Mouse (Mus musculus) retina, adult 2 months (tissue): Measurements from ENCODE around the gene Zfp799.
A peak's percentile ranks its signal among the peaks of the same experiment; 100 is the strongest.
"Not testable (repeated sequence)": the region's sequence is repeated elsewhere in the genome, so short reads cannot be mapped to it uniquely, and the experiment has no call there.

Experiments used
- DNase-seq: peaks from one replicate; pipeline ENCODE4 v3.0.0-alpha.2; 2012; ENCODE audit warnings: low read depth, low spot score

Zfp799 gene

DNA sequence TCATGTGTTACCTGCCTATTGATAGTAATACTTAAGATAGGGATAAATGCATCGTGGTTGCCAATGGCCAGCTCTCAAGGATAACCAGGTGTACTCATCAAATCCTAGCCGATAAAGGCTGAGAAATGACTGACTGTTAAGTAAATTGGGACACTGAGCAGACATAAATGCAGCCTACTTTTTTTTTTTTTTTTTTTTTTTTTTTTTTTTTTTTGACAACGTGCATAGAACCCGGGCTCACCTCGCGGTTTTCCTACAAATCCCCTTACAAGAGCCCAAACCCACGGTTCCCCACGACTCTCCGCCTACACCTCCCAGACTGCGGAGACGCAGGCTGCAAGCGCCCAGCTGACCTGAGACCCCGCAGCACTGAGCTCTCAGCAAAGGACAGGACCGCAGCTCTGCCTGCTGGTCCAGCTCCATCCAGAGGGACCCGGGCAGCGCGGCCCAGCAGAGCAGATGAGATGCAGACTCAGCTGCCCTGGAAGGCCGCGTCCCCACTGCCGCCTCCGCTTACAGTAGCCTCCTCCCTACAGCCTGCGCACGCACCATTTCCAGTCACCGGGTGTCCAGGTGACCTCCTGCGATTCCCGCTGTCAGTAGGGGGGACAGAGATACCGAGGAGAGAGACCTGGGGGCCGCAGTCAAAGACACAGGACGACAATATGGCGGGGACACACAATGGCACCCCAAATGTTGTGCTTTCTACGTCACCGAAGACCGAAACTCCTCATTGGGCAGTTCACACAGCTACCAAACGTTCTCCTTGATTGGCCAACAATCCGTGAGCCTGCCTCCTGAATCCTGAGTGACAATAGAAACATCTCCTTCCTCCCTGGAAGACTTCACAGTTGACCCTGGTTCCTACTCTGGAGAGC lies at the start of gene Zfp799:
TSS of gene Zfp799 (minus strand) at position 722 of the 878 bp plus-strand sequence.
- DNase-seq: peak; percentile 67

DNA sequence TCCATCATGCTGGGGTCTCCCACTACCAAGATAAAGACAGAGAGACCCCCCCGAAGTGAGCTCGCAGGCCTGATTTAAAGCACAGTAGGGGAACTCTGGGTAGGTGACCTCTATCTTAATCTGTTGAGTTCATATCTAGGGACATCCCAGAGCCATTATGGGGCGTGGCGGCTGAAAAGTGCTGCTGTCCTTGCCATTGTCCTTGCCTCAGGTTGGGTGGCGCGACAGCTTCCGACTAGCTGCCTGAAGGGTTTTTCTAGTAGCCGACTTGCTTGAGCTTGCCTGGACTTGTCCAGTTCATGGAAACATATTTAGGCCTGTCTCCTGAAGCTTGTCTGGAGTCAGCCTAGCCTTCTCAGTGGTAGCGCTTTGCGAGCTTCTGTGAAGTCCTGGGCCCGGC lies 48.7 kb upstream of the Zfp799 start:
- no peak for DNase-seq

DNA sequence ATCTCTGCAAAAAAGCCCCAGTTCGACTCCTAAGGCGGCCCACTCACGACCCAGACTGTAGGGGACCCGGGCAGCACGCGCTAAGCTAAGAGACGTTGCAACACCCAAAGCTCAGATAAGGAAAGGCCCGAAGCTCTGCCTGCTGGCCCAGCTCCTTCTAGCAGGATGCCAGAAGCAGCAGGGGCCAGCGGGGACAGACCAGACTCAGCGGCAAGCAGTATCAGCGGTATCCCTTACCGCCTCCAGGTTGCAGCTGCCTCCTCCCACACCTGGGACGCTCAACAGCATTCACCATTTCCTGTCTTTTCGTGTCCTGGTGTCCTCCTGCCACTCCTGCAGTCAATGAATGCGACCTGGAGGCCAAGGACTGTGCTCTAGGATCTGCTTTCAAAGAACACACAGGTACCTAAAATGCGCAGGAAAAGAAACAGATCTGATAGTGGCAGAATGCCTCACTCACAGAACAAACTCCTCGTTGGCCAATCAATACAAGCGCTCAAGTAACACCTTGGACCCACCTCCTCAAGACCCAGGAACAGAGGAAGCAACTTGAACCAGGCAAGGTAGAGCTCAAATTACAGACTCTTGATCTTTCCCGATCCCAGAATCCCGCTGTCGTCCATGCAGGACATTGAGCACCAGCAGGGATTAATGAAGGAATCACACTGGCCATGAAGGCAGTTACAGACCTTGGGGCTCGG lies 47.6 kb upstream of the Zfp799 start:
- no peak for DNase-seq

DNA sequence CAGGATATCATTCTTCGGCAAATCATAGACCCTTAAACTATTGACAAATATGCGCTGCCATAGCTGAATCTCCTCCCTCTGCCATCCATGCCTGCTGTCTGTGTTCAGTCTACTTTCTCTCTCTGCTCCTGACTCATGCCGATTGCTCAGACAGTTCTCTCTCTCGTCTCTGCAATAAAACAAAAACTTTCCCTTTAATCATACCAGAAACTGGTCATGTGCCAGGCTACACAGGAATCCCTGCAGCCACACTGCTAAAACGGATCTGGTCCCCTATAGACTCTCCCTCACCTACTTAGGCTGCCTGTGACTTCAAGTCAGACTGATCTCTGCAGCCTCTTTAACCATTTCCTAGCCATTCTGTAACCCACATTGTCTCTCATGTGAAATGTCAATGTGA lies 42.6 kb upstream of the Zfp799 start:
- no peak for DNase-seq

GRCm38 (mm10) chr17:32872091-32872490 lies 42.0 kb upstream of the Zfp799 start:
- no peak for DNase-seq

DNA sequence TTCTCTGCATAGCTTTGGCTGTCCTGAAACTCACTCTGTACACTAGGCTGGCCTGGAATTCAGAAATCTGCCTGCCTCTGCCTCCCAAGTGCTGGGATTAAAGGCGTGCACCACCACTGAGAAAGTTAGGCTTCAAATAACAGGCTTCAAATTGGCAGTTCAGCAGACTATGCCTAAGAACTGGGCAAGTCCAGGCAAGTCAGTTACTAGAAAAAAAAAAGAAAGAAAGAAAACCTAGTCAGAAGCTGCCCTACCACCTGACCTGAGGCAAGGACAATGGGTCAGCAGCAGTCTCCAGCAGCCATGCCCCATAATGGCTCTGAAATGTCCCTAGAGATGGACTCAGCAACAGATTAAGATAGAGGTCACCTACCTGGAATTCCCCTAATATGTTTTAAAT lies 41.4 kb upstream of the Zfp799 start:
- DNase-seq: no peak

- not testable (repeated sequence) for DNase-seq
These were observed 37.2 kb upstream of the Zfp799 start for GRCm38 (mm10) chr17:32867266-32867665.

DNA sequence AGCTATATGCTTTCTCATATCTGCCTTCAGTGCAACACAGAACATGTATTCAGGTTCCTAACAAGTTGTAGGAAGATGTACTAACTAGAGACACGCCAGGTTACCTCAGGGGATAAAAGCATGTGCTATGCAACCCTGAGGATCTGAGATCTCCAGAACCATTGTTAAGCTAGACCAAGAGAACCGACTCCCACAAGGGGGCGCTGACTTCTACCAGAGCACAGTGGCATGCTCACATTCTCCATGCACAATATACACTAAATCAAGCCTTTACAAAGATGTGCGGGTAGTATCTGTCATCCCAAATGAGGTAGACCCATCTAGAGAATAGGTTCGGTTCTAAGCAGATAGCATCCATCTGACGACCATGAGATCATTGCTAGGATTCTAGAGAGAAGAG lies 26.7 kb upstream of the Zfp799 start:
- DNase-seq: not testable (repeated sequence)

DNA sequence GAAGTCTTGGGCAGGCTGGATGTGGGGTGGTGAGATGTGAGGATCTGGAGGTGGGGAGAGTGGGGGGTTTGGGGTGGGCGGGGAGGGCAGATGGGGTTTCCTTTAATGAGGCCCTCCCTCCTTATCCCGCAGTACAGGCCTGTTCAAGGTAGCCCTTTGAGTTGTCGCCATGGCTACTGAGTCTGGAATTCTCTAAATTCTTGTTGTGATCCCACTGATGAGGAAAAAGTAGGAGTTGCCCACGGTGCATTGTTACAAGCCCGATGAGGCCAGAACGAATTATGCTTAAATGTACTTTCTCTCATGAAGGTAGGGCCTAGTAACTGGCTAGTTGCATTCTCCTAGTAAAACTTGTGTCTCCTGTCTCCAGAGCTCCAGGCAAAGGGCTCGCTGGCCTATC lies 21.5 kb upstream of the Zfp799 start:
- DNase-seq: no peak

DNA sequence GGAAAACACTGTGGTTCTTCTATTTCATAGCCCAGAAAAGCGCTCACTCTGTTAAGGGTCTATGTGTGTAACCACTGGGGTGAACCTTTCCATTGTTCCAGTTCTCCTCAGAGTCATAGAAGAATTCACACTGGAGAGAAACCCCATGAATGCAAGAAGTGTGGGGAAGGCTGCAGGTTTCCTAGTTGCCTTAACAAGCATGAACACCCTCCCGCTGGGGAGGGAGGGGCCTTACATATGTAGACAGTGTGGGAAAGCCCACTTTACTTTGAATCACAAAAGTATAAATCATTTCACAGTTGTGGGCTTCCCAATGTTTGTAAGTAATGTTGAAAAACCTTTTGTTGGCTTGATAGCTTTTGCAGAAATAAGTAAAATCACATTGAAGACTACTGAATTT lies 11.3 kb upstream of the Zfp799 start:
- DNase-seq: no peak

DNA sequence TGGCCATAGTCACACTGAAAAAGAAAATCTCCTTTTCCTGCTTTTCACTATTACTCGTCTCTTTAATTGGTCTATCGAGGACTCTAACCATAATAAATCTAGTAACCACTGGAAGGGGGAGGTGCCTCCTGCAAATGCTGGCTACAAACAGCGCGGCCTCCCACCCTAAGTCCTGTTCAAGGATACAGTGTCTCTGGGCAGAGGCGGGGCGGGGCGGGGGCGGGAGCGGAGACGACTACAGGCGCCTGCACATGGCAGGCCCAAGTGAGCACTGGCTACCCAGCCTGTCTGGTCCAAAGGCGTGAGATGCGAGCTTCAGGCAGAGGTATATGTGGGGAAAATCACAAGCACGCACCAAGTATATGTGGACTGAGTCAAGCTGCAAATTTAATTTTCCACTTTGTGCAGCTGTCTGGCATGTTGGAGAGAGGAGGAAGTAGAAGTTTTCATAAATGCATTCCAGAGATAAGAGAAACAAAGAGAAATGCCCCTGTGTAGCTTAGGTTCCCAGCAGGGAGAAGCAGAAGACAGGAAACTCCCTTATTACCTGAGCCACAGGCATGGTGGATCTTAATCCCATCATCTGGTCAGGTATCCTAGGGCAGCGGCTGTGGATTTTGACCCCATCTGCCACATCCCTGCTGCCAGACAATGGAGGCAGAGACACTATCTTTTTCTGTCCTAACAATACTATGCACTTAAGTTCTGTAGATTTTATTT lies 9.2 kb upstream of the Zfp799 start:
- DNase-seq: no peak

DNA sequence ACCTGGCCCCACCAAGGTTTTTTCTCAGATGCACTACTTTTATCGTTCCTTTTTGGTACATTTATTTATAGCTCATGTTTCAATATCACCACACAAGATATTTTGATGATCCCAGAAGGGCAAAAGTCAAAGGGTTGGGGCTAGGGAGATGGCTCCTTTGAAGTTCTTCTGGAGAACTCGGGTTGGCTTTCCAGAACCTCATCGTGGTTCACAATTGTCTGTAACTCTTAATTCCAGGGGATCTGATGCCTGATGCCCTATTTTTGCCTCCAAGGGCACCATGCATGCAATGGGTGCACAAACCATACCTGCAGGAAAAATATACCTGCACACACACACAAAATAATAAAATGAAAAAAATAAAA lies 339 bp upstream of the Zfp799 start:
- no peak for DNase-seq

- DNase-seq: no peak
These were observed 13.8 kb downstream of the Zfp799 start for GRCm38 (mm10) chr17:32816074-32816784.

DNA sequence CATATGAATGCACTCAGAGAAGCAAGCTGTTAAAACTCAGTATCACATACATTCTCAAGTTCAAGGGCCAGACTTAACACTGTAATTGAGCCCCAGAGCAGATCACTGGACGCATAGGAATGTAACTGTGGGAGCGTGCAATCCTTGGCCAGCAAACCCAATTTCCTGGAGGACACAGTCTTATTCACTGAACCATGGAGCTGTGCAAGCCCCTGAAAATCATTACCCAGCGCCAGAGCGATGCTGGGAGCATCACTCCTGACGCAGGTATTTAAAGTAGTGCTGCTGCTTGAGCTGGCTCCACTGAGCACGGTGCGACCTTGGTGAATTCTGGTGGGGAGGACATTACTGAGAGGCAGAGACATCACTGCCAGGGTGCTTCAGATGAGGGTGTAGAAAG lies 15.9 kb downstream of the Zfp799 start:
- DNase-seq: no peak

- no peak for DNase-seq
These were observed 19.4 kb downstream of the Zfp799 start for GRCm38 (mm10) chr17:32810648-32811047.

DNA sequence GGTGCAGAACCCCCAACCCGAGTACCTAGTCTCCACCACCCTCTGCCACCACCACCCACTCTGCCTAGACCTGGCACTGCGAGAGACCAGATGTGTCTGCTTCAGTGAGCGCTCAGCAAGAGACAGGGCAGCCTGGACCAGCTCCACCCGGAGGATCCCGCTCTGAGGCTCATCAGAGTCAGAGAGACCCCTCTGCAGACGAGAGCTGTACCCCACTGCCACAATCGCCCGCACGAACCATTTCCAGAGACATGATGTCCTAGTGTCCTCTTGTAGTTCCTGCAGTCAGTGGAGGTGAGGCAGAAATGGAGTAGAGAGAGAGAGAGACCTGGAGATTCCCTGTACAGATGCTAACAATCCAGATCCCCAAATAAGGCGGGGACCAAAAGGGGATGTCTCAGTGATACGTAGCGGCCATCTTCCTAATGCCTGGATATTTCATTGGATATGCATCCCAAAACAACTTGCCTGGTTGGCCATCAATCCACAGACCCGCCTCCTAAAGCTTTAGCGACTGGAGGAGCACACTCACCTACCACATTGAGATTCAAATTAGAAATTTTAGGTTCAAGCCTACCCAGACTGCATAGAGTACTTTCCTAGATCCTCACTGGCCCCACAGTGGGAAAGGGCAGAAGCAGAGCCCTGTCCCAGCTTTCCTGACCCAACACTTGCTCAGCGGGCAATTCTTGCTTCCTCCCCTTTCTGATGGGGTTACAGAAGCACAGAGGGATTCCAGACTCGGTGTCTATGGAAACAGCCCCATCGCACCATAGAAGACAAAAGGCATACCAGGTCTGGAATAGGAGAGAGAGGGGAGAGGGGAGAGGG lies 20.3 kb downstream of the Zfp799 start, which contains the start of gene Zfp811:
TSS of gene Zfp811 (minus strand) at position 388 of the 831 bp plus-strand sequence.
- DNase-seq: peak; percentile 18

DNA sequence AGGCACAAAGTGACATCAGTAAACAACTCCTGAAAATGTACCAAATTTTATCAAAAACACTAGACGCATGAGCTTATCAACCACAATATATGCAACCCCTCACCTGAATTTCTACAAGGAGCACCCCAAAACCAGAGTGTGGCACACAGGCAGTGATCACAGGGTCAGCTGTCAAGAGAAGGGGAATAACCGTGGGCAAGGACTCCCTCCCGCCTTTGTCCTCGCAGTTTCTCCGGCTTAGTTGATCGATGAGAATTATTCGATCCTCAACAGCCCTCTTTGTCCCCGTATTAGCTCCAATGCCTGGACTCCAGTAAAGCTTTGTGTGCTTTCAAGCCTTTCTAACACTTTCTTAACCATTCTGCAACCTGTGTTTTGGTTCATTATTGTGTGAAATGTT lies 21.1 kb downstream of the Zfp799 start:
- no peak for DNase-seq

DNA sequence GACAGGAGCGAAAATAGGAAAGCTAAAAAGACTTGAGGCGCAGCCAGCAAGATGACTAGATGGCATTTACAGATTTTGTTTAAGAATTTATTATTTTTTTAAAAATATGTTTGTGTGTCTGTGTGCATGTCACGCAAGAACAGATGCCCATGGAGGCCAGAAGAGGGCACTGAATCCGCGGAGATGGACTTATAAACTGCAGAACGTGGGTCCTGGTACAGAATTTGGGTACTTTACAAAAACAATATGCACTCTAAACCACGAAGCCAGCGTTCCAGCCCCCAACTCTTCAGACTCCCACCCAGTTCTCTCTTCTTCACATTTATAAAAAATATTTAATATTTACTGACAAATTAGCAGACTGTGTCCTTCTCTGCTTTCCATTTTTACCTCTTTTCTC lies 40.8 kb downstream of the Zfp799 start:
- DNase-seq: no peak

GRCm38 (mm10) chr17:32788576-32788975 lies 41.5 kb downstream of the Zfp799 start:
- DNase-seq: no peak

DNA sequence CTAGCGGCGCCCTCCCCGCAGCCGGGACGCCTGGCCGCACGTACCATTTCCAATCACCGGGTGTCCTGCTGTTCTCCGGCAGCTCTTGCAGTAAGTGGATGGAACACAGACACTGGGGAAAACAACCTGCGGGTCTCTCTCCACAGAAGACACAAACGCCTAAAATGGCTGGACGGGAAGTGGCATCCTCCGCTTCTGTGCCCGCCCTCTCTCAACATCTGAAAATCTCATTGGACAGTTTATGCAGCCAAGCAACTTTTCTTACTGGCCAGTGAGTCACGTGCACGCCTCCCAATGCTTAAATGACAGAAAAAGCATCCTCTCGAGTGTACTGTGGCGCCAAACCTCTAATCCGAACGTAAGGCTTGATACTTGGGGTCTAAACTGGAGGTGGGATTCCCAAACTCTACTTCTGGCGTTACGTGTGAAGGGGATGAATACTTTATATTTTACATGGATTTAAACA lies 41.9 kb downstream of the Zfp799 start, which contains the start of gene Zfp871:
TSS of gene Zfp871 (minus strand) at position 194 of the 466 bp plus-strand sequence.
- peak; percentile 79 for DNase-seq
